ENCODE assay signal across 8 mouse cellular contexts in the genomic region with DNA sequence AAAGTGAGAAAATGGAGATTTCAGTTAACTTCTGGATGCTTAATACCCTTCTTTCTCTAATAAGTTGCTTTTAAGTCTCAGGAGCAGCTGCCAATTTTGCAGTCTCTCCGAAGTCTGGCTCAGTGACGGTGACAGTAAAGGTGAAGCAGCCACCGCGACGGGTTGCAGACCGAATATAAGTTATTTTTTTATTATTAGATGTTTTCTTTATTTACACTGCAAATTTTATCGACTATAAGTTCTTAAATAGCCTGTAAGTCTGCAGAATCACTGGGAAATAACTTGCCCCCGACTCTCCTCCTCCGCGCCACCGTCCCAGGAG. TPM values are rescaled to one million over a fixed set of nuclear protein-coding genes. Genes with fewer than 3 reads are reported as not detected.
A peak's percentile ranks its signal among the peaks of the same experiment; 100 is the strongest.
DNase-seq lines count a peak whose midpoint lies in the region; ATAC-seq and TF ChIP-seq lines count a peak whose summit lies in the region.

No protein-coding gene starts in this region.

- no peaks in the 10 kb centered on the region for H3K9me3 ChIP-seq in kidney, postnatal 0 days (replicated peaks; ENCODE audit: low read length)
- no peaks in the 10 kb centered on the region for H3K9me3 ChIP-seq in embryonic facial prominence, embryonic 10.5 days
- no peaks in the 10 kb centered on the region for H3K9me3 ChIP-seq in hindbrain, embryonic 15.5 days
- no peaks in the 10 kb centered on the region for H3K9me3 ChIP-seq in midbrain, embryonic 15.5 days

- WGBS in kidney, postnatal 0 days, result 2% methylated on average over 11 of the region's 11 CpGs
- WGBS in embryonic facial prominence, embryonic 10.5 days, result 3% methylated on average over 11 of the region's 11 CpGs
- WGBS in hindbrain, embryonic 15.5 days, result 2% methylated on average over 11 of the region's 11 CpGs
- 1% methylated on average over 11 of the region's 11 CpGs for WGBS in midbrain, embryonic 15.5 days

- H3K27ac ChIP-seq in kidney, postnatal 0 days, result peak overlapping the region; percentile 100
- peak overlapping the region; percentile 98 for H3K27ac ChIP-seq in embryonic facial prominence, embryonic 10.5 days (replicated peaks)
- H3K27ac ChIP-seq in hindbrain, embryonic 15.5 days (replicated peaks), result 0 out of 2 replicates have a peak overlapping the region, but pooled peaks have one; percentile 96
- no peak overlapping the region for H3K27ac ChIP-seq in midbrain, embryonic 15.5 days

- no peak for ATAC-seq in kidney, postnatal 0 days (replicated peaks; ENCODE audit: low FRiP score, low read depth)
- no peak for ATAC-seq in hindbrain, embryonic 15.5 days (ENCODE audit: low FRiP score, low read depth)
- ATAC-seq in midbrain, embryonic 15.5 days (replicated peaks), result no peak

- peak overlapping the region; percentile 97 for H3K9ac ChIP-seq in kidney, postnatal 0 days (ENCODE audit: low read depth, low read length)
- H3K9ac ChIP-seq in hindbrain, embryonic 15.5 days, result peak overlapping the region; percentile 27; the same call in 1 of the 2 replicates
- H3K9ac ChIP-seq in midbrain, embryonic 15.5 days, result no peak overlapping the region

- no peaks in the 10 kb centered on the region for H3K4me1 ChIP-seq in kidney, postnatal 0 days (replicated peaks; ENCODE audit: insufficient read depth, low read length)
- H3K4me1 ChIP-seq in embryonic facial prominence, embryonic 10.5 days, result peaks cover 21% of the 10 kb centered on the region
- peaks cover 22% of the 10 kb centered on the region for H3K4me1 ChIP-seq in hindbrain, embryonic 15.5 days (replicated peaks)
- peaks cover 21% of the 10 kb centered on the region for H3K4me1 ChIP-seq in midbrain, embryonic 15.5 days

- peak overlapping the region; percentile 89 for H3K4me3 ChIP-seq in kidney, postnatal 0 days (replicated peaks; ENCODE audit: low read depth, low read length)
- H3K4me3 ChIP-seq in embryonic facial prominence, embryonic 10.5 days, result peak overlapping the region; percentile 90
- H3K4me3 ChIP-seq in hindbrain, embryonic 15.5 days, result peak overlapping the region; percentile 81
- H3K4me3 ChIP-seq in midbrain, embryonic 15.5 days, result peak overlapping the region; percentile 97

- TF ChIP-seq CTCF in kidney, postnatal 0 days (IDR thresholded peaks at IDR 0.05; ENCODE audit: low read depth), result no peak

- no peaks in the 10 kb centered on the region for H3K27me3 ChIP-seq in kidney, postnatal 0 days (ENCODE audit: insufficient read depth, low read length)
- no peaks in the 10 kb centered on the region for H3K27me3 ChIP-seq in embryonic facial prominence, embryonic 10.5 days (replicated peaks; ENCODE audit: low read depth, poor library complexity, severe bottlenecking)
- H3K27me3 ChIP-seq in hindbrain, embryonic 15.5 days, result no peaks in the 10 kb centered on the region
- H3K27me3 ChIP-seq in midbrain, embryonic 15.5 days (replicated peaks), result no peaks in the 10 kb centered on the region

- no peaks in the 10 kb centered on the region for H3K36me3 ChIP-seq in kidney, postnatal 0 days (ENCODE audit: insufficient read depth, low read length)
- no peaks in the 10 kb centered on the region for H3K36me3 ChIP-seq in embryonic facial prominence, embryonic 10.5 days (replicated peaks)
- H3K36me3 ChIP-seq in hindbrain, embryonic 15.5 days, result no peaks in the 10 kb centered on the region
- H3K36me3 ChIP-seq in midbrain, embryonic 15.5 days (replicated peaks), result no peaks in the 10 kb centered on the region

- H3K4me2 ChIP-seq in kidney, postnatal 0 days (ENCODE audit: low read length), result peak overlapping the region; percentile 93
- H3K4me2 ChIP-seq in hindbrain, embryonic 15.5 days, result peak overlapping the region; percentile 81
- H3K4me2 ChIP-seq in midbrain, embryonic 15.5 days, result peak overlapping the region; percentile 77

- DNase-seq in kidney, postnatal 0 days (ENCODE audit: low spot score), result no peak
- no peak for DNase-seq in kidney, adult 9 months
- DNase-seq in embryonic facial prominence, embryonic 10.5 days (ENCODE audit: low spot score), result no peak
- DNase-seq in gastrocnemius, postnatal 4 days (ENCODE audit: low spot score in 2 of 2), result no peak
- DNase-seq in cerebellum, adult 11 months, result no peak
- no peak for DNase-seq in frontal cortex, postnatal 14 days (ENCODE audit: low spot score in 2 of 2)

RNA-seq across cellular contexts. Expression of gene Tdrd3, which starts 1.0 kb away (rescaled TPM):
- polyA plus RNA-seq in kidney, postnatal 0 days (2015; fragmentation: Nextera tagmentation; extraction: Ambion mirVana), result 24.2 and 25.1 TPM in 2 replicates
- polyA plus RNA-seq in embryonic facial prominence, embryonic 10.5 days (2016; fragmentation: Nextera tagmentation; extraction: Ambion mirVana), result 34.3 and 38.0 TPM in 2 replicates
- 39.5 and 42.0 TPM in 2 replicates for polyA plus RNA-seq in hindbrain, embryonic 15.5 days (2015; fragmentation: Nextera tagmentation; extraction: Ambion mirVana)
- 44.3 and 48.0 TPM in 2 replicates for polyA plus RNA-seq in midbrain, embryonic 15.5 days (2015; fragmentation: Nextera tagmentation; extraction: Ambion mirVana)
- total RNA-seq in gastrocnemius, postnatal 4 days (2021), result 10 to 100 TPM; 38.4 to 48.7 TPM
